Mouse (Mus musculus) hindbrain, embryonic 11.5 days (tissue): ENCODE measurements at regions not wholly inside any gene's neighbourhood (a gene's known extent, or its start where the extent isn't known, plus 50 kb on each side); places are given as distances from the start of the nearest gene placed in this dataset.

ENCODE experiments used
- ATAC-seq: fragments of 200-750 bp; cut with Nextera tagmentation; 2 replicates; pipeline ENCODE4 v1.8.0; 2017; ENCODE audit warnings: mild to moderate bottlenecking, moderate TSS enrichment, moderate library complexity; ENCODE audit not compliant: low FRiP score
- DNase-seq: peaks from one replicate; pipeline ENCODE4 v3.0.0-alpha.2; 2015; ENCODE audit warnings: low spot score
- H3K27ac ChIP-seq: fragments of 300-500 bp; sonication (generic); 2 replicates; pipeline ENCODE4 v1.5.1; 2014; ENCODE audit warnings: mild to moderate bottlenecking, low read depth, low read length
- H3K27me3 ChIP-seq: fragments of 300-500 bp; sonication (generic); 2 replicates; pipeline ENCODE4 v1.6.1; 2014; ENCODE audit warnings: mild to moderate bottlenecking, low read length, moderate library complexity, mixed read lengths; ENCODE audit not compliant: control insufficient read depth, insufficient read depth
- H3K36me3 ChIP-seq: fragments of 300-500 bp; sonication (generic); 2 replicates; pipeline ENCODE4 v1.6.1; 2014; ENCODE audit warnings: mild to moderate bottlenecking, low read length, moderate library complexity, mixed read lengths; ENCODE audit not compliant: control insufficient read depth, insufficient read depth
- H3K4me1 ChIP-seq: fragments of 300-500 bp; sonication (generic); replicated peaks from 2 replicates; pipeline ENCODE4 v1.6.1; 2014; ENCODE audit warnings: low read length, mixed read lengths; ENCODE audit not compliant: control insufficient read depth, insufficient read depth
- H3K4me2 ChIP-seq: fragments of 300-500 bp; sonication (generic); replicated peaks from 2 replicates; pipeline ENCODE4 v1.6.1; 2014; ENCODE audit warnings: mild to moderate bottlenecking, low read depth, low read length
- H3K4me3 ChIP-seq: fragments of 300-500 bp; sonication (generic); 2 replicates; pipeline ENCODE4 v1.5.1; 2014; ENCODE audit warnings: low read depth, low read length
- H3K9ac ChIP-seq: fragments of 300-500 bp; sonication (generic); 2 replicates; pipeline ENCODE4 v1.6.1; 2014; ENCODE audit warnings: low read depth, low read length
- H3K9me3 ChIP-seq: fragments of 300-500 bp; sonication (generic); 2 replicates; pipeline ENCODE4 v1.6.1; 2016; ENCODE audit warnings: low read length; ENCODE audit not compliant: control insufficient read depth
- WGBS: fragments of 180-500 bp; shearing (Covaris S2); extraction: QIAGEN DNeasy Blood & Tissue Kit; methylation state at CpG from one replicate; pipeline ENCODE4 v1.1.7; 2014; 5-methylcytosine and 5-hydroxymethylcytosine counted together

- WGBS = 68% methylated on average over 25 of the region's 25 CpGs
- Histone ChIP-seq H3K9me3 (no peaks in the 10 kb centered on the region), H3K36me3 (no peaks in the 10 kb centered on the region), H3K4me3 (no peak overlapping the region), H3K4me1 (peaks cover 4% of the 10 kb centered on the region; the same call in 1 of the 2 replicates), H3K27ac (no peak overlapping the region), H3K4me2 (no peak overlapping the region), H3K9ac (no peak overlapping the region), H3K27me3 (no peaks in the 10 kb centered on the region)
- no peak for DNase-seq
- no peak for ATAC-seq
Measured at GRCm38 (mm10) chr12:110380831-110381750, 65.8 kb upstream of the Ppp2r5c start.

- no peak overlapping the region for H3K4me3 ChIP-seq
- 74% methylated on average over 20 of the region's 20 CpGs for WGBS
- H3K27ac ChIP-seq = no peak overlapping the region
- DNase-seq = no peak
- no peak overlapping the region for H3K9ac ChIP-seq
- no peaks in the 10 kb centered on the region for H3K36me3 ChIP-seq
- no peaks in the 10 kb centered on the region for H3K9me3 ChIP-seq
- H3K27me3 ChIP-seq = no peaks in the 10 kb centered on the region
- no peak overlapping the region for H3K4me2 ChIP-seq
- no peaks in the 10 kb centered on the region for H3K4me1 ChIP-seq
- no peak for ATAC-seq
Measured at GRCm38 (mm10) chr12:110385031-110385430, 61.9 kb upstream of the Ppp2r5c start.

- 82% methylated on average over 20 of the region's 20 CpGs for WGBS
- DNase-seq (no peak), ATAC-seq (no peak)
- Histone ChIP-seq H3K27ac (no peak overlapping the region), H3K36me3 (no peaks in the 10 kb centered on the region), H3K4me2 (no peak overlapping the region), H3K4me1 (no peaks in the 10 kb centered on the region), H3K27me3 (no peaks in the 10 kb centered on the region), H3K9ac (no peak overlapping the region), H3K4me3 (no peak overlapping the region), H3K9me3 (no peaks in the 10 kb centered on the region)
Measured at GRCm38 (mm10) chr12:110385801-110386599, 60.9 kb upstream of the Ppp2r5c start.

- Histone ChIP-seq H3K27me3 (no peaks in the 10 kb centered on the region), H3K9me3 (no peaks in the 10 kb centered on the region), H3K4me1 (no peaks in the 10 kb centered on the region), H3K27ac (no peak overlapping the region), H3K9ac (no peak overlapping the region), H3K4me2 (no peak overlapping the region), H3K36me3 (no peaks in the 10 kb centered on the region), H3K4me3 (no peak overlapping the region)
- ATAC-seq (no peak), DNase-seq (no peak)
- WGBS = 78% methylated on average over 11 of the region's 11 CpGs
Measured at GRCm38 (mm10) chr12:110387056-110387455, 59.9 kb upstream of the Ppp2r5c start.

GRCm38 (mm10) chr12:110387567-110387966, 59.4 kb upstream of the Ppp2r5c start:
- ATAC-seq (no peak), DNase-seq (no peak)
- H3K9ac ChIP-seq = no peak overlapping the region
- H3K27me3 ChIP-seq = no peaks in the 10 kb centered on the region
- H3K4me1 ChIP-seq = no peaks in the 10 kb centered on the region
- H3K9me3 ChIP-seq = no peaks in the 10 kb centered on the region
- no peaks in the 10 kb centered on the region for H3K36me3 ChIP-seq
- H3K4me3 ChIP-seq = no peak overlapping the region
- WGBS = 73% methylated on average over 4 of the region's 4 CpGs
- H3K27ac ChIP-seq = no peak overlapping the region
- H3K4me2 ChIP-seq = no peak overlapping the region

GRCm38 (mm10) chr12:110389439-110389838, 57.5 kb upstream of the Ppp2r5c start:
- no peaks in the 10 kb centered on the region for H3K9me3 ChIP-seq
- H3K4me3 ChIP-seq = no peak overlapping the region
- DNase-seq (no peak), ATAC-seq (no peak)
- no peak overlapping the region for H3K27ac ChIP-seq
- 78% methylated on average over 12 of the region's 12 CpGs for WGBS
- no peaks in the 10 kb centered on the region for H3K27me3 ChIP-seq
- H3K36me3 ChIP-seq = no peaks in the 10 kb centered on the region
- H3K4me2 ChIP-seq = no peak overlapping the region
- H3K9ac ChIP-seq = no peak overlapping the region
- H3K4me1 ChIP-seq = no peaks in the 10 kb centered on the region

GRCm38 (mm10) chr12:110391464-110391863, 55.5 kb upstream of the Ppp2r5c start:
- no peaks in the 10 kb centered on the region for H3K36me3 ChIP-seq
- H3K27me3 ChIP-seq = no peaks in the 10 kb centered on the region
- WGBS = 85% methylated on average over 8 of the region's 8 CpGs
- no peak overlapping the region for H3K4me3 ChIP-seq
- H3K9ac ChIP-seq = no peak overlapping the region
- no peak overlapping the region for H3K27ac ChIP-seq
- no peak overlapping the region for H3K4me2 ChIP-seq
- H3K4me1 ChIP-seq = no peaks in the 10 kb centered on the region
- DNase-seq (no peak), ATAC-seq (no peak)
- H3K9me3 ChIP-seq = no peaks in the 10 kb centered on the region

- H3K4me2 ChIP-seq = no peak overlapping the region
- no peak overlapping the region for H3K4me3 ChIP-seq
- no peaks in the 10 kb centered on the region for H3K9me3 ChIP-seq
- 79% methylated on average over 7 of the region's 7 CpGs for WGBS
- no peaks in the 10 kb centered on the region for H3K27me3 ChIP-seq
- ATAC-seq (no peak), DNase-seq (no peak)
- no peaks in the 10 kb centered on the region for H3K4me1 ChIP-seq
- H3K36me3 ChIP-seq = no peaks in the 10 kb centered on the region
- no peak overlapping the region for H3K9ac ChIP-seq
- H3K27ac ChIP-seq = no peak overlapping the region
Measured at GRCm38 (mm10) chr12:110393555-110393954, 53.4 kb upstream of the Ppp2r5c start.
